Mouse (Mus musculus) embryo, embryonic 11.5 days (tissue): ENCODE results near the gene Cask.
"Not testable (repeated sequence)": the region's sequence is repeated elsewhere in the genome, so short reads cannot be mapped to it uniquely, and the experiment has no call there.

Experiments used
- DNase-seq: peaks from one replicate; pipeline ENCODE4 v3.0.0-alpha.2; 2012; ENCODE audit warnings: low read depth, low spot score

Cask gene

DNA sequence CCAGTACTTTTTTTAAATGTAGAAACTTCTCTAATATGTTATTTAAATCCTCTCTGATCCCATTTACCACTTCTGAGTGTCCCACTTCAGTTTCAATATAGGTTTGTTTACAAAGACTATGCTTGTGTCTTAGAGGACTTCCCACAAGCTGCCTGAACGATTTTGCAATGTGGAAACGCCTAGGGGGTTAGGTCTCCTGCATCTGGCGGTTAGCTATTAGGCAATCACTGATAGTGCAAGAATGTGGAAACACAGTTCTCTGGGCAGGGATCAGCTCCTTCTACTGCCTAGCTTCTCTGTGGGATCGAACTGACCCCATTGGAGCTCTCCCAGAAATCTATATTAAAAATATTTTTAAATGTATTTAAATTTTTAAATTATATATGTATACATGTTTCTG is at the start of gene Cask:
Cask (minus strand) TSS at position 83 of the 400 bp plus-strand sequence.
- DNase-seq: no peak

DNA sequence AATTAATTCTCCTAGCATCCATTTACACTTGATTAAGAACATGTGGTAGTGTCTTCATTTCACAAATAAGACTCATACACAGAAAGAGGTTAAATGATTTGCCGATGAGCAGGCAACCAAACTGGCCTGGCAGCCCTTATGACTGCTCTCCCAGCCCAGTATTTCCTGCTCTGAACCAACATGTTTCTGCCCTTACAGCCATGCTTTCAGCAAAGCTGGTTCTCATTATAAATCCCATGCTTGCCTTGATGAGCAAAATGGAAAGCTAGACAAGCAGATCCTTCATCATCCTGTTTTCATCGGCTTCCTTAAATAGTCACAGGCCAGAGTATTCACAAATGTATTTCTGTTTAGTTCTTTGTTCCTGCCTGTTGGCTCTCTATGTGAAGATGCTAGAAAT is 38.8 kb upstream of the Cask start:
- no peak for DNase-seq

GRCm38 (mm10) chrX:13884348-13884747 is 33.2 kb upstream of the Cask start:
- DNase-seq: no peak

- DNase-seq: no peak
These were observed 30.8 kb upstream of the Cask start for GRCm38 (mm10) chrX:13881969-13882368.

DNA sequence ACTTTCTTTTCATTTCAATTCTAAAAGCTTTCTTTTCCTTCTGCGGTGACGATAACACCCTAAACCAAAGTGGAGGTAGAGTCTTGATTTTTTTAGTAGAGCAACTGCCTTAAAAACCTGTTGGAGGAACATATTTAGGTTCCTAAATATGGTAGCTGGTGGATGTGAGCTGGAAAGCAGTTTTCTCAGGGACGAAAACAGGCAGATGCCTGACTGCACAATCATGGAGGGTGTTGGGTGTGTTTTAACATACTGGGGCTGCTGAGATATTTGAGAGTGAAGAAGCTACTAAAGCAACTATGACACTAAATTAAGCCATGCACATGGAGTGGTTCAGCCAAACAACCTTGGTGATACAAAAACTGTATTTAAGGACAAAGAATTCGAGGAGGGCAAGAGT is 9.0 kb upstream of the Cask start:
- DNase-seq: no peak

GRCm38 (mm10) chrX:13859051-13859450 is 7.9 kb upstream of the Cask start:
- no peak for DNase-seq

- DNase-seq: no peak
These were observed 2.7 kb downstream of the Cask start for GRCm38 (mm10) chrX:13848473-13848872.

DNA sequence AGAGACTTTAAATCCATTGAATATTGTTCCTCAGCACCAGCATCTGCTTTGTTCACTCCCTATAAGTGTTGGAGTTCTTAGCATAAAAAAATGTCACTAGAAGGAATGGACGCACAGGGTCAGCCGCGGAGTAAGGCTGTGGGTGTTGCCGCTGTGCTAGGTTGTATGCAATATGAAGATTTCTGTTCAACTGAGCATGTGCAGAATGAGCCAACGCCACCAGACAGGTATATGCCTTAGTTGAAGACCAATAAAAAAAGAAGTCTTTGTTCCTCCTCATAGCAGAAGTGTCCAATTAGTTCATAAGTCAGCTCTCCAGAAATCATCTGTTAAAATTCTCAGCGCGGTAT is 3.7 kb downstream of the Cask start:
- no peak for DNase-seq

DNA sequence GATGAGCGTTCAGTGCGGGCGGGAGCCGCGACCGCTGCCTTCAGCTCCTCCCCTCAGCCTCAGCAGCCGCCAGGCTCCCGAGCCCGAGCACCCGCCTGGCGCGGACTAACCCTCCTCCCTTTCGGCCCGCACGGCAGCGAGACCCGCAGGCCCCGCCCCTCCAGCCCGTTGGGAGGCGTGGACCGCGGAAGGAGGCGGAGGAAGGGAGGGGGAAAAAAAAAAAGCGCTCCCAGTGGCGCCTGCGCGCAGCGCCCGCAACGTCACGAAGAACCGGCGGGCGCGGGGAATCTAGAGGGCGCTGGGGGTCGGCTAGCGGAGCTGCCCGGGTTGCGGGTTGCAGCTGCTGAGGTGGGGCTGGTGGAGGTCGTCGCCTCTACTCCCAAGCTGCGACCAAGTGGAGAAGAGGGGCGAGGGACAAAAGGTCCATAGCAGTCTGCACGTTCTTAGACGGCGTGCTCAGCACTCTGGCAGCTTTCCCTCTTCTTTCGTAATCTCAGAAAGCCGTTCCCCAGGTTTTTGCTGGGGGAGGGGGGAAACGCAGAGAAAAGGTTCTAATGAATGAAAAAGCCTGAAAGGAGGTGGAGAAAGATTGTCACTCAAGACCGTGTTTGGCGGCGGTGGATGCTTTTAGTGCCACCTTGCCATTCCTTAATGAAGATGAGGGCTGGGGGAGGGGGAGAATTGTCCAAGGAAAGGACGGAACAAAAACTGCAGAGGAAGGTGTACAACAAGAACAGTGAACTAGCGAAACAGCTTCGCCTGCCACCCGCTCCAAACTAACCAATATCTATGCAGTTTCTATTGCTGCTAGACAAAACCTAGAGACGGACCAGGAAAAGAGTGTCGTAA is 4.3 kb downstream of the Cask start:
- peak; percentile 78 for DNase-seq

GRCm38 (mm10) chrX:13845858-13846652 is 5.1 kb downstream of the Cask start:
- no peak for DNase-seq

DNA sequence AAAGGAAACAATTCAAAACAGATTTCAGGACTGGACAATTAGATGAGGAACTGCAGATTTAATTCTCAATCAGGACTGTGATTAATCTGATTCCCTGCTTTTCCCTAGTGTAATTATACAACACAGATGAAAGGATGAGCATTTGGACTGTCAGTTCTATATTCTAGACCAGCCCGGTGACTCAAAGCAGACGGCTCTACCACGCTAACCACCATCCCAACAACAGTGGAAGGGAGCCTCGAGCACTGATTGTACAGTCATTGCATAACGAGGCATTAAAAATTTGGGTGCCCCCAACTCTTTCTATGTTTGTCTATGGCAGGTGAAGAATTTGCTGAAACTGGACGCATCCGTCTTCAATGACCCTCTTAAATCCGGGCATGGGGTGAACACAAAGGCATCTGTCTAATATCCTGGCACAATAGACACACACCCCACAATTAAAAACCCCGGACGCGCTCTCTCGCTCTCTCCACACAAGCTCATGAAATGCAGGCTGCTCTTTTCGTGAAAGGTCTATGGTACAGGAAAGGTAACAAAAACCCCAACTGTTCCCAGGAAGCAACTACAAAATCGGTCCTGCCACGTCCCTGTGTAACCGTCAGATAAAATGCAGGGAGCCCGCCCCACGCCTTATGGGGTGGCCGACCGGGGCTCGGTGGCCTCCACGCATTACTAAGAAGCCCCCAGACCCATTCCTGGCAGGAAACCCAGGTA is 5.9 kb downstream of the Cask start:
- DNase-seq: no peak

- no peak for DNase-seq
These were observed 28.4 kb downstream of the Cask start for GRCm38 (mm10) chrX:13822792-13823191.

DNA sequence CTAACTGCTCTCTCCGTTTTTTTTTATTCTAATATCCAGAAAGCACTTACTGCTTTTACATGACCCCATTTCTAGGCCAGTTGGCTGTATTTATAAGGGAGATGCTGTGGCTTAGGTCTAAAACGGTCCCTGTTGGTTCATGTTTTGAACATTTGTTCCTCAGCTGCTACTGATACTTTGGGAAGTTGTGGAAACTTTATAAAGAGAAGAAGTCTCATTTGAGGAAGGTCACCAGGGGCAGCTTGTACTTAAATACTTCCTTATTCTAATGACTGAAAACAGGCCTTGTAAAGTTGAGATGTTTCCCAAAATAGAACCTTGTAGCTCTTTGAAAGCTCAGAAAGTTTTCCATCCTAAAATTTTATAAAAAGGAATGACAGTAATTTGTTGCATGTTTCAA is 52.4 kb downstream of the Cask start:
- no peak for DNase-seq

- no peak for DNase-seq
These were observed 85.5 kb downstream of the Cask start for GRCm38 (mm10) chrX:13765672-13766071.

DNA sequence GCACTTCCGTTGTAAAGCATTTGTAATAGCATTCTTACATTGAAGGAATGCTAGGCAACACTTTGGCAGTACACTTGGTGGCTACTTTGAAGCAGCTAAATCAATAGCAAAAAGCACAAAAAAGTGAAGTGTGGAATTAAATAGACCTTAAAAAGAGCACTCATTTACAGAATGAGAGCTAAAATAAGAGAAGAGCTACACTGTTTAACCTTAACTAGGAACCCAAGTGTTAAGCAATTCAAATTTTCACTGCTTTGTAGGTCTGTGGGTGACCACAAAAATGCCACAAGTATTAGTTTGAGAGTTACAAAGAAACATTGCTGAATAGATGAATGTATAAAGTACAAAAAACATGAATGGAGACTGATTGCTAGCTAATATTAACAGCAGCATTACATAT is 86.1 kb downstream of the Cask start:
- DNase-seq: no peak

DNA sequence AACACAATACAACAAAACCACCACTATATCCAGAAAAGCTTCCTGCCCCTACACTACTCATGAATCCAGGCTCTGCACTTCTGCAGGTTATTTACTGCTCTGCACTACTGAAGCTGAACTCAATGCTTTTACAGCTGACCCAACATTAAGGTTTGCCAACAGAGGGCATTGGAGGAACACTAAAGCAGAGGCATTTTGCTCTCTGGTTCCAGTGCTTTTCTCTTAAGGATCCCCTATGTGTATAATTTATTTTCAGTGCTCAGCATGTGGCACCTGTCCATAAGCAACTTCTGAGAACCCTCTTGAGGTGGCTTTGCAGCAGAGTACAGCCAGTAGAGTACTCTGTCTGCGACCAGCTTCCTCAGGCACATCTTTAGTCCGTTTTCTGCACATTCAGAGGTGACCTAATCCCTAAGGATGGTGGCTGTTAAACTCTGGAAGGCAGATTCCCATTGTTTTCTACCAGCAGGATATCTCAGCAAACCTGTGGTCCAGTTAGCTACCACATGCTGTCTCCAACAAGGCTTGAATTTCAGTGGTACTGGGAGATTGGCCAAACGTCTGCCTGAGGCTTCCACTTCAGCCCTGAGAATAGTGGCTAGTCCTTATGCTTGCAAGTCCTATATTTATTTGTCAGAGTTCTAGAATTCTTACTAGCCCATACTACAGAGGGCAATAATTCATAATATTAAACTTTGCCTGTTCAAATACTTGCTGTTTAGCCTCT is 93.7 kb downstream of the Cask start:
- DNase-seq: no peak

DNA sequence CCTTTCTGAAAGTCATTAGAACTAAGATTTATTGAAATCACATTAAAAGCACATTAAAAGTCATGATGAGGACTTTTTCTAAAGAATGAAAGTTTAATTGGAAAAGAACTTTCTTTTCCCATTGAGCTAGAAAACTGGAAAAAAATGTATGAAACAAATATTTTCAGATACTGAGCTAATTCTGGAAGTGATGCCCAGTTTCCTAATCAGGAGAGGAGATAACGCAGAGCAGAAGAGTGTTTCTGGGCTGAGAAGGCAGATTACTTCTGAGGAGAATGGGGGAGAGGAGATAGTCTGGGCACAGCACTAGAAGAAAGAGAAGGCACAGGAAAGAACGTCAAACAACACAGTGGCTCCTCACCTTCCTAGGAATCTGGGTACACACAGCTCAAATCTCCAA is 110.1 kb downstream of the Cask start:
- no peak for DNase-seq

- not testable (repeated sequence) for DNase-seq
These were observed 120.4 kb downstream of the Cask start for GRCm38 (mm10) chrX:13730785-13731184.

- DNase-seq: no peak
These were observed 121.2 kb downstream of the Cask start for GRCm38 (mm10) chrX:13729835-13730480.

GRCm38 (mm10) chrX:13725573-13726403 is 125.4 kb downstream of the Cask start:
- no peak for DNase-seq
